Mouse (Mus musculus): ENCODE measurements around the gene Brms1. TPM values are rescaled to one million over a fixed set of nuclear protein-coding genes. Genes with fewer than 3 reads are reported as not detected.

Gene Brms1
- polyA plus RNA-seq, 1 experiment, result 31.1 TPM

DNA sequence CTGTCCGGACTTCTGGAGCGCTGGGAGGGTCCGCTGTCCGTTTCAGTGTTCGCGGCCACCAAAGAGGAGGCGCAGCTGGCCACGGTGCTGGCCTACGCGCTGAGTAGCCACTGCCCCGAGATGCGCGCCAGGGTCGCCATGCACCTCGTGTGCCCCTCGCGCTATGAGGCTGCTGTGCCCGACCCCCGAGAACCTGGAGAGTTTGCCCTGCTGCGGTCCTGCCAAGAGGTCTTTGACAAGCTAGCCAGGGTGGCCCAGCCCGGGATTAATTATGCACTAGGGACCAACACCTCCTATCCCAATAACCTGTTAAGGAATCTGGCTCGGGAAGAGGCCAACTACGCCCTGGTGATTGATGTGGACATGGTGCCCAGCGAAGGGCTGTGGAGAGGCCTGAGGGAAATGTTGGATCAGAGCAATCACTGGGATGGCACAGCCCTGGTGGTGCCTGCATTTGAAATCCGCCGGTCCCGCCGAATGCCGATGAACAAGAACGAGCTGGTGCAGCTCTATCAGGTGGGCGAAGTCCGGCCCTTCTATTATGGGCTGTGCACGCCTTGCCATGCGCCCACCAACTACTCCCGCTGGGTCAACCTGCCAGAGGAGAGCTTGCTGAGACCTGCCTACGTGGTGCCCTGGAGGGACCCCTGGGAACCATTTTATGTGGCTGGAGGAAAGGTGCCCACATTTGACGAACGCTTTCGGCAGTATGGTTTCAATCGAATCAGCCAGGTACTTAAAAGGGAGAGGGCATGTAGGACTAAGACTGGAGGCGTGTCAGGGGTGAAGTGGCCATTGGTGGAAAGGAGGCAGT is 1.6 kb upstream of the Brms1 start:
- DNase-seq (ENCODE audit: low spot score), result no peak

DNA sequence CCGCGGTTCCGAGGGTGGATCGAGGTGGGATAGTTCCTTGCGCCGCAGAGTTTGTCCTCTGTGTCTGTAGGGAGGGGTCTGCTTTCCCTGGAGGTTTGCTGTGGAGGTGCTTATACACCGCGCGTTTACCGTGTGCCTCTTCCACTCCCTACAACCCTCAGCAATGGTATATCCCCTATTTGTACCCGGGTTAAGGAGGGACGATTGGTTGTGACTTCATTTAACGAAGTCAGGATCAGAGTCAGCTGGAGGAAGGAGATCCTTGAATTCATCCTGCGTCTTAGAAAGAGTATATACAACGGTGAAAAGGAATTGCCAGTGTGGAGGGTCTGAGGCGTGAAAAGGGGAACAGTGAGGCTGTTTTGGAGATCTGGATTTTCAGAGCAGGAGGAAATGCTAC is 434 bp downstream of the Brms1 start:
- DNase-seq (ENCODE audit: low spot score), result no peak

GRCm38 (mm10) chr19:5045531-5045930 is 4.4 kb downstream of the Brms1 start:
- no peak for DNase-seq (ENCODE audit: low spot score)

GRCm38 (mm10) chr19:5048138-5049056 is 7.2 kb downstream of the Brms1 start:
- DNase-seq (ENCODE audit: low spot score), result peak; percentile 20

DNA sequence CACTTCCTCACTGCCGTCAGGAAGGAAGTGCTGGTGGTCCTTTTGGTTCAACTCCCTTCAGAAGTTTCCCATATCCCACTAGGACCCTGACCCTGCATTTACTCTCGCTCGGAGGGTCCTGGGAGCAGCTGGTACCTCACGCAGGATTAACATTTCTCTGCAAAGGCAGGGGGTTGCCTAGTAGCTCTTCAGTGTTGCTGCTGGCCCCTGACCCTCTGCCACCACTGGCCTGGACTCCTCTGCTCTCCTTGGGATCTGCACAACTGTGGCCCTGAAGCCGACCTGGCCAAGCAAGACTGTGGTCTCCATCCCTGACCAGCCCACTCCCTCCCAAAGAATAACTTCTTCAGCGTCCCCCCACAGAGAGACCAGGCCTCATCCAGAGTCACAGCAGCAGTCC is 8.2 kb downstream of the Brms1 start:
- DNase-seq (ENCODE audit: low spot score), result peak; percentile 23

DNA sequence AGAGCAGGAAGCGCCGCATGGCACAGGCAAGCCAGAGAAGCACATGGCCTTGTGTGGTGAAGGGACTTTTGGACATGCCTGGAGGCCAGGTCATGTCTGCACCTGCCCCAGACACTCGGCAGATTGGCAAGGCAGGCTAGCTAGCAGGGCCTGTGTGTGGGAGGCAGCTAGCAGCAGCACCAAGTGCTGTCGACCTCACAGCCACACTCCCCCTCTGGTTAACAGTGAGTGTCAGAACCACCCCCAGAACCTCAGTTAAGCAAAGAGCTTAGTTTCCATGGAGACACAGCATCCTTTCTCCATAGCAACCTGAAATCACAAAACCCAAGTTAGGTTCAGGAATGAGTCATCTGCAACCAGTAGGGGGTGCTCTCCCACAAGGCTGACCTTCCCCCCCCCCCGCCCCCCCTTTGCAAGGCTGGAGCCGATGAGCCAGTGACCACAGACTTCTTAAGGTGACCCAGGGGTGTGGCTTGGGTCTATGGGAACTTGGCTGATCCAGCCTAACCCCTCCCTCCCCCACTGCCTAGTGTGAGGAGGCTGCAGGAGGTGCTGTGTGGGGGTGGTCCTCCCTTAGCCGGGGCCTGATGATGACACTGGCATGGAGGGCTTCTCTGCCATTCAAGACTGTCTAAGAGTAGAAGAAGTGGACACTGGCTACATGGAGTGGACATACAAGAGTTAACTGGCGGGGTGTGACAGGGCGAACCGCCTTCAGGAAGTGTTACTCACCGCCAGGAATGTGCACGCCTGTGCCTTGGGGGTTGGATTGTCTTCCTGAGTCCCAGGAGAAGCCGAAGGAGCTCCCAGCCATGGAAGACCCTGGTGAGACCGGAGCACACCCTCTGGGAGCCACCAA is 9.1 kb downstream of the Brms1 start, which contains the start of gene Rin1:
Gene Rin1 (plus strand): TSS at position 435 of the 859 bp plus-strand sequence.
- DNase-seq (ENCODE audit: low spot score), result peak; percentile 66

GRCm38 (mm10) chr19:5051031-5051430 is 9.9 kb downstream of the Brms1 start:
- no peak for DNase-seq (ENCODE audit: low spot score)

- no peak for DNase-seq (ENCODE audit: low spot score)
Observed at GRCm38 (mm10) chr19:5051515-5051914, 10.4 kb downstream of the Brms1 start.

DNA sequence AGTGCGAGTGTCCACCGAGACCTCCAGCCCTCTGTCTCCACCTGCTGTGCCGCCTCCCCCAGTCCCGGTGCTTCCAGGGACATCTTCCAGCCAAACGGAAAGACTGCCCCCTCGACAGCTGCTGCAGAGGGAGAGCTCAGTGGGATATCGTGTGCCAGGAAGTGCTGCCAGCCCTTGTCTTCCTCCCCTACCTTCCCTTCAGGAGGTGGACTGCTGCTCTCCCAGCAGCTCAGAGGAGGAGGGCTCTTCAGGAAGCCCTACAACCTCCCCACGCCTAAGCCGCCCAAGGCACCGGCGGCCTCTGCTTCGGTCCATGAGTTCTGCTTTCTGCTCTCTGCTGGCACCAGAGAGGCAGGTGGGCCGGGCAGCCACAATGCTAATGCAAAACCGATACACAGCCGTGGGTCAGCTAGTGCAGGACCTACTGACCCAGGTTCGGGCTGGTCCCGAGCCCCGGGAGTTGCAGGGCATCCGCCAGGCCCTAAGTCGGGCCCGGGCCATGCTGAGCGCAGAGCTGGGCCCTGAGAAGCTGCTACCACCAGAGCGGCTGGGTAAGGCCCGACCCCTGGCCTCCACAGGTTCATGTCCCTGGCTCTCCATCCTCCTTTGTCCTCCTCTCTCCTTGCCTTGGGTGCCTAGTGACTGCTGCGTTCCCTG is 11.1 kb downstream of the Brms1 start:
- no peak for DNase-seq (ENCODE audit: low spot score)

GRCm38 (mm10) chr19:5052853-5053252 is 11.7 kb downstream of the Brms1 start:
- DNase-seq (ENCODE audit: low spot score), result no peak

GRCm38 (mm10) chr19:5053909-5054308 is 12.8 kb downstream of the Brms1 start:
- DNase-seq (ENCODE audit: low spot score), result no peak

DNA sequence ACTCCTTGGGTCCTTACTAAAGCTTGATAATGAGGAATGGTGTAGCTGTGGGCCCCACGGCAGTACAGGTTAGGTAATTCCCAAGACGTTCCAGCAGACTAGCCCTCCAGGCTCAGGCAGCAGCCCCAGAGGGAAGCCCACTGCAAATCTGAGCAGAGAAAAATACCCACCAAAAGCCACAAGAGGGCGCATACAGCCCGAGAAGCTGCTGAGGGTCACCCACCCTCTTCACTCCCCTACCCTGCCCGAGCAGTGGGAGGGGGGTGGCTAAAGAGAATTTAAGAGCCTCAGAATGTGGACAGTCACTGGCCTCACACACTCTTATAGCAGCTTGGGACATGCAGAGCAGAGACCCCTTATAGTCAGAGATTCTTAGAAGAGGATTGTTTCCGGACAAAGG is 15.1 kb downstream of the Brms1 start:
- no peak for DNase-seq (ENCODE audit: low spot score)

- DNase-seq (ENCODE audit: low spot score), result no peak
Observed at GRCm38 (mm10) chr19:5057876-5058775, 17.0 kb downstream of the Brms1 start.

DNA sequence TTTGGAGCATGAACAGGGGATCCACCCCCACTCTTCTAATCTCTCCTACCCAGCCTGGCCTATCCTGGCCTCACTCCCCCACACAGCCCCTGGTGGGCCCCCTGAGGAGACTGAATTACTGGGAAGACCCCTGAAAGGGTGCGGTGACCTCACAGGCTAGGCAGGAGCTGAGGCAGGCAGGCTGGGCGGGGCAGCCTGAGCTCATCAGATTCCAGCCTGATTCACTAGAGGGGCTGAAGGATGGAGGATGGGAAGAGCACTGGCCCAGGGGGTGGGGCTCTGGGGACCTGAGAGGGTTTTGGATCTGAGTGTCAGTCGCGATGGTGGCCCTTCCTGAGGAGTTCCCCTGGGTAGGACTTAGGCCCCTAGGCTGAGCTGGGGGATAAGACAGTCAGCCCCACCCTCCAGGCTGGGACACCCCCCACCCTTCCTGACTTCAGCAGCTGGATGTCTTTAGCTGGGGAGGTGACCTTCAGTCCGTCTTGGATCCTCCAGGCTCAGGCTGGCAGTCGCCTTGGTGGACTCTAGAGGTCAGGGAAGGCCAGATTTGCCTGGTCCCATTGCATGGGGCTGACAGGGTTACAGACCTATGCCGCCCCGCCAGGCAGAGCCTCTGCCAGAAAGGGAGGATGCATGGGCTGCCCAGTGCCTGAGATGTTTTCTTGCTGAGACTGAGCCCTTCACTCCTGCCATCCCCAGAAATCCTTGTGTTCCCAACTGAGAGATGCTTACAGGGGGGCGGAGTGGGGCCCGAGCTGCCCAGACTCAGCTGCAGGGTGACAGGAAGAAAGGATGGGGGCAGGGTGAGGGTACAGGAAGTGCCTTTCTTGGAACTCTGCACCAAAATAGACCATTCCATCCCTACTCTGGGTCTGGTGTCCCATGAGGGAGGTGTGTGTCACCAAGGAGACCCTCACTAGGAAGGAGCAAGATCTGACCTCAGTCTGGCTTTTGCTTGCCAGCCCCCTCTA is 17.9 kb downstream of the Brms1 start:
- DNase-seq (ENCODE audit: low spot score), result no peak

- DNase-seq (ENCODE audit: low spot score), result no peak
Observed at GRCm38 (mm10) chr19:5060365-5061330, 19.5 kb downstream of the Brms1 start.

DNA sequence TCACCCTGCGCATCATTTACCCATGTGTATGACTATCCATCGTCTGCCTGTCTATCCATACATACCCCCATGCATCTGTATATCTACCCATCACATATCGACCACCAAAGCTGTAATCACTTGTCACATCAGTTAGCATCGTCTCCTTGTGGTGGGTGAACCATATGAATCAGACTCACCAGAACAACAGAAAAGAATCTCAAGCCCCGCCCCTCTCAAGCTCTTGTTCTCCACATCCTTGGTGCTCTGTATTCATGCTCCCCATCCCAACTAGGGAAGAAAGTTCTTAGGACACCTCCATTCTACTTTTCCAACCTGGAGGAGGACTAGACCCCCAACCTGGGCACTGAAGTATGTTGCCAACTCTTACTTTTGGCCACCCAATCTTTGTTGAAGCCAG is 20.9 kb downstream of the Brms1 start:
- no peak for DNase-seq (ENCODE audit: low spot score)

DNA sequence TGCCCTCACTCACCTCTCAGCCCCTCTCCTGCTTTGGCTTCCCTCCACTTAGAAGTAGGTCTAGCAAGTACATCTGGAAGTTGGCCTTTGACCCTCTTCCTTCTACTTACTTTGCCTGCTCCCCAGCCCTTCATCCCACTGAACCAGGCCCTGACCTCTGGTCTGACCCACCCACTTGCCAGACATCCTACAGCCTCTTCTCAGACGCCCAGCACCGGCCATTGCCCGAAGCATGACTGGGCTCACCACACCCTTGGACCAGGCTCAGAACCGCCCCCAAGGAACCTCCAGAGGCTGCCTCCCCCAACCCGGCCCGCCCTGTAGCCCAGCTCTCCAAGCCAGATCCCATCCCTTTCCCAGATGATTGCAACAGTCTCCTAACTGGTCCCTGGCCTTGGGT is 21.3 kb downstream of the Brms1 start:
- DNase-seq (ENCODE audit: low spot score), result no peak

DNA sequence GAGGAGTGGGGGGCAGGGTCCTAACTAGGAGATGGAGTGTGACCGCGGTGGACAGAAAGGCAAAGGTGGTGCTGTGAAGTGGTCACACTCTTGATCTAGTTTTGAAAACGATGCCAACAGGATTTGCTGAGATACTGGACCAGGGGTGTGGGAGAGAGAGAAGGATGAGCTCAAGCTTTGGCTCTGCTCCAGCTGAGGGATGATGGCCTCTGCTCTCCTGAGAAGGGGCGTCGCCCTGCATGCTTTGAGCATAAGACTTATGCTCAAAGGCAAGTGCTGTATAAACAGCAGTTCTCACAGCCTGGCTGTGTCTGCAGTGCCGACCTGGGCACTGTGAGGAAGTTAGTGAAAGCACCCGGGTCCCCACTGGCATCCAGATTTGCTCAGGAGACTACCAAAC is 23.9 kb downstream of the Brms1 start:
- no peak for DNase-seq (ENCODE audit: low spot score)

Measured in urinary bladder, adult 2 months (tissue).